Mouse (Mus musculus) CH12.LX (cell line): ENCODE measurements around the gene Rhot1. TPM values are rescaled to one million over a fixed set of nuclear protein-coding genes. Genes with fewer than 3 reads are reported as not detected.

Source experiments
- DNase-seq: peaks from one replicate; pipeline ENCODE4 v3.0.0-alpha.2; 2013; ENCODE audit errors: extremely low read depth
- H3K27ac ChIP-seq: 2 replicates; pipeline ENCODE4 v1.5.1; 2012; ENCODE audit warnings: low read depth, mild to moderate bottlenecking, control low read depth, moderate library complexity; ENCODE audit not compliant: insufficient read depth
- H3K27me3 ChIP-seq: replicated peaks from 2 replicates; pipeline ENCODE3; 2012; ENCODE audit warnings: inconsistent platforms
- H3K36me3 ChIP-seq, 2 experiments: replicated peaks in 1 of 2; 2 replicates each; pipeline versions ENCODE3 to v1.6.1; 2012; ENCODE audit warnings: inconsistent platforms in 1 of 2, low read length in 1 of 2, mild to moderate bottlenecking in 1 of 2, mixed read lengths in 1 of 2, moderate library complexity in 1 of 2; ENCODE audit not compliant: control insufficient read depth in 1 of 2, insufficient read depth in 1 of 2
- H3K4me1 ChIP-seq, 2 experiments: 2 replicates each; pipeline ENCODE4 v1.6.1; 2012; ENCODE audit warnings: inconsistent platforms in 1 of 2, moderate library complexity in 1 of 2; ENCODE audit not compliant: insufficient read depth in 2 of 2, control insufficient read depth in 1 of 2
- H3K4me2 ChIP-seq: 2 replicates; pipeline ENCODE4 v1.6.1; 2012; ENCODE audit warnings: low read depth, mild to moderate bottlenecking, control low read depth; ENCODE audit not compliant: poor library complexity, insufficient read depth, severe bottlenecking
- H3K4me3 ChIP-seq, 3 experiments: fragments of 150-350 bp in 1 of 3; sonication (generic) in 1 of 3; replicated peaks in 1 of 3; 2 replicates each; pipeline versions ENCODE3 to v1.5.1; 2011 to 2012; ENCODE audit warnings: low read depth in 2 of 3, low read length in 2 of 3, mild to moderate bottlenecking in 2 of 3, moderate library complexity in 2 of 3, control low read depth in 1 of 3, improper control_type of control experiment in 1 of 3, inconsistent platforms in 1 of 3, mixed read lengths in 1 of 3; ENCODE audit not compliant: poor library complexity in 1 of 3
- H3K79me2 ChIP-seq: replicated peaks from 2 replicates; pipeline ENCODE4 v1.6.1; 2012; ENCODE audit warnings: mild to moderate bottlenecking, moderate library complexity; ENCODE audit not compliant: control insufficient read depth, poor library complexity, insufficient read depth, severe bottlenecking; ENCODE audit errors: extremely low read depth
- H3K9ac ChIP-seq: 2 replicates; pipeline ENCODE4 v1.6.1; 2012; ENCODE audit warnings: low read depth, mild to moderate bottlenecking, control low read depth, moderate library complexity; ENCODE audit not compliant: insufficient read depth
- H3K9me3 ChIP-seq: replicated peaks from 2 replicates; pipeline ENCODE3; 2012; ENCODE audit warnings: low read length, inconsistent platforms, mixed read lengths
- BHLHE40 ChIP-seq: IDR thresholded peaks from 2 replicates; pipeline ENCODE4 v1.6.1; 2011; ENCODE audit warnings: mild to moderate bottlenecking, low read depth, low read length, improper control_type of control experiment
- CHD1 ChIP-seq: IDR thresholded peaks from 2 replicates; pipeline ENCODE4 v1.6.1; 2012; ENCODE audit warnings: low read depth, low read length, improper control_type of control experiment, inconsistent platforms
- CHD2 ChIP-seq: IDR thresholded peaks from 2 replicates; pipeline ENCODE4 v1.6.1; 2011; ENCODE audit warnings: low read length, improper control_type of control experiment
- E2F4 ChIP-seq: IDR thresholded peaks from 2 replicates; pipeline ENCODE4 v1.6.1; 2011; ENCODE audit warnings: low read depth, low read length, improper control_type of control experiment; ENCODE audit not compliant: insufficient replicate concordance
- ELF1 ChIP-seq: IDR thresholded peaks from 2 replicates; pipeline ENCODE4 v1.6.1; 2014; ENCODE audit warnings: low read depth, mild to moderate bottlenecking, inconsistent platforms, low read length, improper control_type of control experiment
- EP300 ChIP-seq: IDR thresholded peaks from 2 replicates; pipeline ENCODE4 v1.6.1; 2011; ENCODE audit warnings: low read length, improper control_type of control experiment
- ETS1 ChIP-seq: conservative IDR thresholded peaks from 2 replicates; pipeline ENCODE4 v1.6.1; 2012; ENCODE audit warnings: low read depth, mild to moderate bottlenecking, inconsistent platforms, low read length, improper control_type of control experiment, moderate library complexity
- GABPA ChIP-seq: IDR thresholded peaks from 2 replicates; pipeline ENCODE4 v1.6.1; 2012; ENCODE audit warnings: low read depth, low read length, improper control_type of control experiment, inconsistent platforms; ENCODE audit not compliant: insufficient replicate concordance
- HCFC1 ChIP-seq: IDR thresholded peaks from 2 replicates; pipeline ENCODE4 v1.6.1; 2012; ENCODE audit warnings: low read depth, mild to moderate bottlenecking, inconsistent platforms, low read length, improper control_type of control experiment
- IRF4 ChIP-seq: IDR thresholded peaks from 2 replicates; pipeline ENCODE4 v1.6.1; 2014; ENCODE audit warnings: low read depth, mild to moderate bottlenecking, inconsistent platforms, low read length, improper control_type of control experiment
- JUN ChIP-seq: IDR thresholded peaks from 2 replicates; pipeline ENCODE4 v1.6.1; 2011; ENCODE audit warnings: low read depth, mild to moderate bottlenecking, low read length, improper control_type of control experiment, moderate library complexity; ENCODE audit not compliant: insufficient read depth
- JUND ChIP-seq: conservative IDR thresholded peaks from 2 replicates; pipeline ENCODE4 v1.6.1; 2011; ENCODE audit warnings: low read depth, low read length, improper control_type of control experiment
- KAT2A ChIP-seq: IDR thresholded peaks from 2 replicates; pipeline ENCODE4 v1.6.1; 2012; ENCODE audit warnings: low read length, improper control_type of control experiment, inconsistent platforms; ENCODE audit not compliant: insufficient replicate concordance
- MAFK ChIP-seq: IDR thresholded peaks from 2 replicates; pipeline ENCODE4 v1.6.1; 2011; ENCODE audit warnings: low read length, improper control_type of control experiment; ENCODE audit not compliant: insufficient replicate concordance
- MAX ChIP-seq: IDR thresholded peaks from 2 replicates; pipeline ENCODE4 v1.6.1; 2011; ENCODE audit warnings: low read length, improper control_type of control experiment
- MAZ ChIP-seq: IDR thresholded peaks from 2 replicates; pipeline ENCODE4 v1.6.1; 2012; ENCODE audit warnings: low read depth, mild to moderate bottlenecking, inconsistent platforms, low read length, improper control_type of control experiment, moderate library complexity
- MEF2A ChIP-seq: IDR thresholded peaks from 2 replicates; pipeline ENCODE4 v1.6.1; 2014; ENCODE audit warnings: low read depth, mild to moderate bottlenecking, inconsistent platforms, low read length, improper control_type of control experiment, borderline replicate concordance
- MXI1 ChIP-seq: IDR thresholded peaks from 2 replicates; pipeline ENCODE4 v1.6.1; 2011; ENCODE audit warnings: mild to moderate bottlenecking, low read depth, low read length, improper control_type of control experiment
- MYC ChIP-seq: IDR thresholded peaks from 2 replicates; pipeline ENCODE4 v1.6.1; 2011; ENCODE audit warnings: low read depth, mild to moderate bottlenecking, improper control_type of control experiment, low read length
- NELFE ChIP-seq: IDR thresholded peaks from 2 replicates; pipeline ENCODE4 v1.6.1; 2011; ENCODE audit warnings: low read depth, low read length, improper control_type of control experiment
- NRF1 ChIP-seq: IDR thresholded peaks from 2 replicates; pipeline ENCODE4 v1.6.1; 2014; ENCODE audit warnings: low read depth, mild to moderate bottlenecking, inconsistent platforms, low read length, improper control_type of control experiment, moderate library complexity
- PAX5 ChIP-seq: IDR thresholded peaks from 2 replicates; pipeline ENCODE4 v1.6.1; 2012; ENCODE audit warnings: low read length, inconsistent platforms, mixed read lengths
- POLR2AphosphoS2 ChIP-seq: IDR thresholded peaks from 2 replicates; pipeline ENCODE4 v1.6.1; 2011; ENCODE audit warnings: low read depth, low read length, improper control_type of control experiment
- RAD21 ChIP-seq: IDR thresholded peaks from 2 replicates; pipeline ENCODE4 v1.6.1; 2011; ENCODE audit warnings: low read depth, mild to moderate bottlenecking, low read length, improper control_type of control experiment, moderate library complexity
- RCOR1 ChIP-seq: conservative IDR thresholded peaks from 2 replicates; pipeline ENCODE4 v1.6.1; 2012; ENCODE audit warnings: low read depth, mild to moderate bottlenecking, inconsistent platforms, low read length, improper control_type of control experiment
- SIN3A ChIP-seq: IDR thresholded peaks from 2 replicates; pipeline ENCODE4 v1.6.1; 2012; ENCODE audit warnings: low read length, improper control_type of control experiment, inconsistent platforms
- SMC3 ChIP-seq: IDR thresholded peaks from 2 replicates; pipeline ENCODE4 v1.6.1; 2011; ENCODE audit warnings: low read depth, low read length, improper control_type of control experiment
- TBP ChIP-seq: conservative IDR thresholded peaks from 2 replicates; pipeline ENCODE4 v1.6.1; 2011; ENCODE audit warnings: low read depth, low read length, improper control_type of control experiment
- TCF12 ChIP-seq: IDR thresholded peaks from 2 replicates; pipeline ENCODE4 v1.6.1; 2014; ENCODE audit warnings: low read depth, mild to moderate bottlenecking, inconsistent platforms, low read length, improper control_type of control experiment
- UBTF ChIP-seq: IDR thresholded peaks from 2 replicates; pipeline ENCODE4 v1.6.1; 2012; ENCODE audit warnings: low read depth, mild to moderate bottlenecking, inconsistent platforms, low read length, improper control_type of control experiment, moderate library complexity
- USF1 ChIP-seq: IDR thresholded peaks from 2 replicates; pipeline ENCODE4 v1.6.1; 2014; ENCODE audit warnings: low read depth, mild to moderate bottlenecking, inconsistent platforms, low read length, improper control_type of control experiment
- USF2 ChIP-seq: conservative IDR thresholded peaks from 2 replicates; pipeline ENCODE4 v1.6.1; 2011; ENCODE audit warnings: low read depth, low read length, improper control_type of control experiment
- ZC3H11A ChIP-seq: IDR thresholded peaks from 2 replicates; pipeline ENCODE4 v1.6.1; 2012; ENCODE audit warnings: low read depth, mild to moderate bottlenecking, inconsistent platforms, low read length, improper control_type of control experiment
- ZKSCAN1 ChIP-seq: IDR thresholded peaks from 2 replicates; pipeline ENCODE4 v1.6.1; 2012; ENCODE audit warnings: low read depth, inconsistent platforms, low read length, improper control_type of control experiment, borderline replicate concordance
- ZMIZ1 ChIP-seq: IDR thresholded peaks from 2 replicates; pipeline ENCODE4 v1.6.1; 2012; ENCODE audit warnings: low read depth, mild to moderate bottlenecking, inconsistent platforms, low read length, improper control_type of control experiment
- ZNF384 ChIP-seq: IDR thresholded peaks from 2 replicates; pipeline ENCODE4 v1.6.1; 2012; ENCODE audit warnings: low read depth, low read length, improper control_type of control experiment, inconsistent platforms
- dilution Hi-C: fragments of 300-500 bp; cut with MboI; formaldehyde crosslinking; loops from 2 replicates; pipeline ENCODE4 v1.14.3; 2020; ENCODE audit warnings: low sequenced_read_pairs; ENCODE audit not compliant: extremely low pct_unique_long_range_greater_than_20kb, extremely low pct_ligation_motif_present
- in situ Hi-C: fragments of 300-500 bp; cut with MboI; formaldehyde crosslinking; loops from 3 replicates; pipeline ENCODE4 v1.14.3; 2019; ENCODE audit warnings: low sequenced_read_pairs, low pct_ligation_motif_present, low pct_unique_long_range_greater_than_20kb, mixed read lengths
- polyA plus RNA-seq: library from polyadenylated mRNA; unstranded; fragments of >175 nt; gene quantifications from 2 replicates; pipeline ENCODE4 v1.2.1, GENCODE M21; 2012; ENCODE audit warnings: low read depth; ENCODE audit not compliant: insufficient read length
- total RNA-seq, 2 experiments: library from RNA; depleted of rRNA; stranded (reverse); fragments of 300-350 nt in 1 of 2; fragments of >200 nt in 1 of 2; gene quantifications; 2 replicates each; pipeline ENCODE4 v1.2.3; 2012 to 2014

The Rhot1 gene
- total RNA-seq (2012; rRNA removed) (33.1 and 36.3 TPM in 2 replicates), total RNA-seq (2014; rRNA removed) (73.3 and 83.5 TPM in 2 replicates), polyA plus RNA-seq (55.3 and 61.0 TPM in 2 replicates)

GRCm38 (mm10) chr11:80208860-80209800 lies at the start of gene Rhot1:
TSS of gene Rhot1 (plus strand) at chr11:80209019.
- peaks cover 8 to 23% of the 10 kb centered on the region in 2 experiments for H3K36me3 ChIP-seq
- peak within 1 kb of the TSS; percentile 87 for H3K9ac ChIP-seq
- H3K4me3 ChIP-seq, result peak within 1 kb of the TSS; percentile 92 to 100 (median 97)
- peaks cover 2 to 29% of the 10 kb centered on the region in 2 experiments; a peak in 3 of 4 replicates for H3K4me1 ChIP-seq
- no peaks in the 10 kb centered on the region for H3K9me3 ChIP-seq
- dilution Hi-C loops, result no loop called here
- no peaks in the 10 kb centered on the region for H3K27me3 ChIP-seq
- H3K4me2 ChIP-seq, result peak within 1 kb of the TSS; percentile 55
- H3K27ac ChIP-seq, result peak within 1 kb of the TSS; percentile 82
- in situ Hi-C loops, result no loop called here
- peaks cover 22% of the 10 kb centered on the region for H3K79me2 ChIP-seq
- peak; percentile 96 for DNase-seq
- TF ChIP-seq POLR2AphosphoS2 (peak; percentile 85), ELF1 (peak; percentile 85), SMC3 (no peak), MAX (peak; percentile 26; the same call in 1 of the 2 replicates), MYC (0 out of 2 replicates have a peak, but pooled peaks have one; percentile 21), MAFK (no peak), SIN3A (peak; percentile 87), ZMIZ1 (peak; percentile 93), EP300 (0 out of 2 replicates have a peak, but pooled peaks have one; percentile 16), GABPA (peak; percentile 73), BHLHE40 (peak; percentile 71), ETS1 (no peak), PAX5 (no peak), MEF2A (peak; percentile 79), MAZ (peak; percentile 16; the same call in 1 of the 2 replicates), HCFC1 (peak; percentile 88), NELFE (peak; percentile 94), CHD2 (no peak), RAD21 (no peak), RCOR1 (0 out of 2 replicates have a peak, but pooled peaks have one; percentile 12), E2F4 (no peak), ZC3H11A (no peak), KAT2A (peak; percentile 84; the same call in 1 of the 2 replicates), UBTF (peak; percentile 95; the same call in 1 of the 2 replicates), ZNF384 (peak; percentile 94), NRF1 (peak; percentile 62), TCF12 (peak; percentile 92), MXI1 (peak; percentile 84), IRF4 (peak; percentile 82), ZKSCAN1 (no peak), CHD1 (no peak; the same call in 1 of the 2 replicates), USF2 (no peak), JUN (no peak), TBP (no peak), JUND (no peak), USF1 (no peak)
